9 mouse cellular contexts compared by ENCODE assay signal in the genomic region with DNA sequence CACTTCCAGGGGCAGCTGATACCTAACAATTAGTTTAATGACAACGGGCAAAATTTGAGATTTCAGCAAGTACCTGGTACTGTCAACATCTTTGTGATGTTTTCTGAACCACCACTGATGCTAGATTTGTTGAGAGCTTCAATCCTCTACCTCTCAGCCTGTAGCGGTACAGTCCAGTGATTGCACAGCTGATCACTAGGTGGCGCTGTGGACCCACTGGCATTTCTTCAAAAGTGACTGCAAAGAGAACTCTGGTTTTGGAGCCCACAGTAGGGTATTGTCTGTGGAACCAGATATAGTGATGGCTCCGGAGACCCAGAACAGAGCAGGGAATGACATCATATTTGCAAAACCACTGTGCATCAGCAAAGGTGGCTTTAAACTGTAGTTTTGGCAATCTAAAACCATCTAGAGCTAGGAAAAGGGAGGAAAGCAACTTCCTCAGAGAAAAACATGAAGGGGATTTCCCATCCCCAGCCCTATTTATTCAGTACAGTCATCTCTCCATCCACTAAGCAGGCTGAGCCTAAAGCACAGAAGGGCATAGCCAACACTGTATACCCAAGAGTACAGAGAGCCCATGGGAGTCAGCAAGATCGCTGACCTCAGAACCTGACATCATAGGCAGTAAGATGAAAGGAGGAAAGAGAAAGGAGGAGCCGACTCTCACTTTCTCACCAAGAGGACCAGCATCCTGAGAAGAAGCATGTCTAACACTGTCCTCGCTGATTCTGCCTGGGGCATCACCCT.
DNase-seq lines count a peak whose midpoint lies in the region; ATAC-seq and TF ChIP-seq lines count a peak whose summit lies in the region.
"Had no signal": no experiment of that assay in that cellular context is flagged by ENCODE, and none has a peak within 500 bp of the region (broad histone marks: within the 10 kb centered on the region; RNA-seq: fewer than 3 reads in every experiment).

No protein-coding gene starts in this region.

- H3K4me3 ChIP-seq in intestine, embryonic 14.5 days (ENCODE audit: low read depth, low read length), result no peak overlapping the region
- H3K4me3 ChIP-seq in intestine, embryonic 16.5 days (ENCODE audit: low read length), result no peak overlapping the region
- H3K4me3 ChIP-seq in embryonic facial prominence, embryonic 10.5 days, result no peak overlapping the region
- H3K4me3 ChIP-seq in hindbrain, postnatal 0 days (ENCODE audit: low read length), result no peak overlapping the region
- no peak overlapping the region for H3K4me3 ChIP-seq in limb, embryonic 11.5 days (ENCODE audit: low read depth, low read length)
- H3K4me3 ChIP-seq in neural tube, embryonic 11.5 days (ENCODE audit: low read depth, low read length), result no peak overlapping the region
- H3K4me3 ChIP-seq: midbrain, embryonic 12.5 days had no signal

- 38% methylated on average over 7 of the region's 7 CpGs for WGBS in intestine, embryonic 14.5 days
- 39% methylated on average over 7 of the region's 7 CpGs for WGBS in intestine, embryonic 16.5 days
- WGBS in embryonic facial prominence, embryonic 10.5 days, result 38% methylated on average over 7 of the region's 7 CpGs
- 50% methylated on average over 7 of the region's 7 CpGs for WGBS in hindbrain, postnatal 0 days
- 37% methylated on average over 7 of the region's 7 CpGs for WGBS in limb, embryonic 11.5 days
- 44% methylated on average over 7 of the region's 7 CpGs for WGBS in neural tube, embryonic 11.5 days

- H3K4me1 ChIP-seq in intestine, embryonic 14.5 days (replicated peaks; ENCODE audit: control insufficient read depth, insufficient read depth, low read length), result no peaks in the 10 kb centered on the region
- H3K4me1 ChIP-seq in intestine, embryonic 16.5 days (ENCODE audit: control insufficient read depth, insufficient read depth, low read length), result no peaks in the 10 kb centered on the region
- no peaks in the 10 kb centered on the region for H3K4me1 ChIP-seq in embryonic facial prominence, embryonic 10.5 days
- H3K4me1 ChIP-seq in hindbrain, postnatal 0 days (ENCODE audit: insufficient read depth, low read length), result no peaks in the 10 kb centered on the region
- no peaks in the 10 kb centered on the region for H3K4me1 ChIP-seq in limb, embryonic 11.5 days (ENCODE audit: control insufficient read depth, insufficient read depth, low read length)
- no peaks in the 10 kb centered on the region for H3K4me1 ChIP-seq in neural tube, embryonic 11.5 days (ENCODE audit: control insufficient read depth, insufficient read depth, low read length)
- H3K4me1 ChIP-seq: midbrain, embryonic 12.5 days had no signal

- H3K9me3 ChIP-seq in intestine, embryonic 14.5 days (ENCODE audit: control insufficient read depth, low read length), result no peaks in the 10 kb centered on the region
- no peaks in the 10 kb centered on the region for H3K9me3 ChIP-seq in intestine, embryonic 16.5 days (ENCODE audit: control insufficient read depth, low read length)
- H3K9me3 ChIP-seq in embryonic facial prominence, embryonic 10.5 days, result no peaks in the 10 kb centered on the region
- no peaks in the 10 kb centered on the region for H3K9me3 ChIP-seq in hindbrain, postnatal 0 days (ENCODE audit: low read length)
- no peaks in the 10 kb centered on the region for H3K9me3 ChIP-seq in limb, embryonic 11.5 days (ENCODE audit: control insufficient read depth, low read length)
- H3K9me3 ChIP-seq in neural tube, embryonic 11.5 days (ENCODE audit: control insufficient read depth, low read length), result no peaks in the 10 kb centered on the region
- H3K9me3 ChIP-seq: midbrain, embryonic 12.5 days had no signal

- H3K27me3 ChIP-seq in intestine, embryonic 14.5 days (replicated peaks; ENCODE audit: control insufficient read depth, insufficient read depth, low read length), result no peaks in the 10 kb centered on the region
- H3K27me3 ChIP-seq in intestine, embryonic 16.5 days (replicated peaks; ENCODE audit: control insufficient read depth, insufficient read depth, low read length), result no peaks in the 10 kb centered on the region
- H3K27me3 ChIP-seq in embryonic facial prominence, embryonic 10.5 days (replicated peaks; ENCODE audit: low read depth, poor library complexity, severe bottlenecking), result no peaks in the 10 kb centered on the region
- H3K27me3 ChIP-seq in hindbrain, postnatal 0 days (ENCODE audit: insufficient read depth, low read length), result no peaks in the 10 kb centered on the region
- no peaks in the 10 kb centered on the region for H3K27me3 ChIP-seq in limb, embryonic 11.5 days (ENCODE audit: control insufficient read depth, insufficient read depth, low read length)
- H3K27me3 ChIP-seq in neural tube, embryonic 11.5 days (ENCODE audit: control insufficient read depth, insufficient read depth, low read length), result no peaks in the 10 kb centered on the region
- H3K27me3 ChIP-seq: midbrain, embryonic 12.5 days had no signal

- no peak overlapping the region for H3K4me2 ChIP-seq in intestine, embryonic 14.5 days (ENCODE audit: low read length)
- no peak overlapping the region for H3K4me2 ChIP-seq in intestine, embryonic 16.5 days (ENCODE audit: low read depth, low read length)
- no peak overlapping the region for H3K4me2 ChIP-seq in hindbrain, postnatal 0 days (ENCODE audit: low read depth, low read length)
- no peak overlapping the region for H3K4me2 ChIP-seq in limb, embryonic 11.5 days (ENCODE audit: low read depth, severe bottlenecking)
- no peak overlapping the region for H3K4me2 ChIP-seq in neural tube, embryonic 11.5 days (ENCODE audit: low read depth)
- H3K4me2 ChIP-seq: midbrain, embryonic 12.5 days had no signal

- H3K27ac ChIP-seq in intestine, embryonic 14.5 days (ENCODE audit: low read depth), result no peak overlapping the region
- no peak overlapping the region for H3K27ac ChIP-seq in intestine, embryonic 16.5 days (ENCODE audit: low read length)
- no peak overlapping the region for H3K27ac ChIP-seq in embryonic facial prominence, embryonic 10.5 days (replicated peaks)
- H3K27ac ChIP-seq in hindbrain, postnatal 0 days, result no peak overlapping the region
- no peak overlapping the region for H3K27ac ChIP-seq in limb, embryonic 11.5 days (replicated peaks; ENCODE audit: low read depth, low read length)
- H3K27ac ChIP-seq in neural tube, embryonic 11.5 days (ENCODE audit: low read depth, low read length), result no peak overlapping the region
- H3K27ac ChIP-seq: midbrain, embryonic 12.5 days had no signal

- no peak for ATAC-seq in intestine, embryonic 14.5 days (replicated peaks; ENCODE audit: low FRiP score, low TSS enrichment, low read depth)
- no peak for ATAC-seq in intestine, embryonic 16.5 days
- peak; percentile 69; the same call in 1 of the 2 replicates for ATAC-seq in hindbrain, postnatal 0 days
- ATAC-seq in limb, embryonic 11.5 days (ENCODE audit: insufficient number of reproducible peaks, low FRiP score, low TSS enrichment, low read depth), result no peak
- ATAC-seq in neural tube, embryonic 11.5 days (ENCODE audit: insufficient read depth, low FRiP score, low TSS enrichment), result 0 out of 2 replicates have a peak, but pooled peaks have one; percentile 35

- peak; percentile 72 for DNase-seq in intestine, embryonic 14.5 days (ENCODE audit: low spot score)
- DNase-seq in adrenal gland, adult 2 months, result peak; percentile 37
- peak; percentile 54 for DNase-seq in embryonic facial prominence, embryonic 10.5 days (ENCODE audit: low spot score)
- peak; percentile 66 for DNase-seq in hindbrain, postnatal 0 days (ENCODE audit: low spot score)
- DNase-seq in limb, embryonic 11.5 days (ENCODE audit: low spot score), result peak; percentile 65
- peak; percentile 49 for DNase-seq in neural tube, embryonic 11.5 days (ENCODE audit: low spot score)
- peak; percentile 85 for DNase-seq in thymus, postnatal 0 days (ENCODE audit: low spot score)

- no peaks in the 10 kb centered on the region for H3K36me3 ChIP-seq in intestine, embryonic 14.5 days (ENCODE audit: control insufficient read depth, insufficient read depth, low read length)
- no peaks in the 10 kb centered on the region for H3K36me3 ChIP-seq in intestine, embryonic 16.5 days (ENCODE audit: control insufficient read depth, insufficient read depth, low read length)
- H3K36me3 ChIP-seq in embryonic facial prominence, embryonic 10.5 days (replicated peaks), result no peaks in the 10 kb centered on the region
- H3K36me3 ChIP-seq in hindbrain, postnatal 0 days (ENCODE audit: insufficient read depth, low read length), result no peaks in the 10 kb centered on the region
- H3K36me3 ChIP-seq in limb, embryonic 11.5 days (ENCODE audit: control insufficient read depth, insufficient read depth, low read length), result no peaks in the 10 kb centered on the region
- H3K36me3 ChIP-seq in neural tube, embryonic 11.5 days (ENCODE audit: control insufficient read depth, insufficient read depth, low read length), result no peaks in the 10 kb centered on the region
- H3K36me3 ChIP-seq: midbrain, embryonic 12.5 days had no signal

- no peak overlapping the region for H3K9ac ChIP-seq in intestine, embryonic 14.5 days (ENCODE audit: low read length)
- no peak overlapping the region for H3K9ac ChIP-seq in intestine, embryonic 16.5 days (ENCODE audit: low read depth, low read length)
- no peak overlapping the region for H3K9ac ChIP-seq in hindbrain, postnatal 0 days (replicated peaks; ENCODE audit: low read length)
- H3K9ac ChIP-seq in limb, embryonic 11.5 days (ENCODE audit: low read length), result no peak overlapping the region
- no peak overlapping the region for H3K9ac ChIP-seq in neural tube, embryonic 11.5 days (ENCODE audit: low read length)
- H3K9ac ChIP-seq: midbrain, embryonic 12.5 days had no signal

- peak; percentile 81 for TF ChIP-seq CTCF in hindbrain, postnatal 0 days (IDR thresholded peaks at IDR 0.05; ENCODE audit: low read depth)

Comparison
In these comparisons a context has a peak if more than half of its experiments do, and no peak if none do; other contexts are left out.
1. ATAC-seq: peak in hindbrain, postnatal 0 days (single experiment) and neural tube, embryonic 11.5 days (single experiment); none in intestine, embryonic 14.5 days (single experiment), intestine, embryonic 16.5 days (single experiment) and limb, embryonic 11.5 days (single experiment).
2. Peak in every context shown above with its lines, with median percentiles within 50 percentile points of each other: DNase-seq.